ENCODE assay signal across 17 mouse cellular contexts in the genomic region with DNA sequence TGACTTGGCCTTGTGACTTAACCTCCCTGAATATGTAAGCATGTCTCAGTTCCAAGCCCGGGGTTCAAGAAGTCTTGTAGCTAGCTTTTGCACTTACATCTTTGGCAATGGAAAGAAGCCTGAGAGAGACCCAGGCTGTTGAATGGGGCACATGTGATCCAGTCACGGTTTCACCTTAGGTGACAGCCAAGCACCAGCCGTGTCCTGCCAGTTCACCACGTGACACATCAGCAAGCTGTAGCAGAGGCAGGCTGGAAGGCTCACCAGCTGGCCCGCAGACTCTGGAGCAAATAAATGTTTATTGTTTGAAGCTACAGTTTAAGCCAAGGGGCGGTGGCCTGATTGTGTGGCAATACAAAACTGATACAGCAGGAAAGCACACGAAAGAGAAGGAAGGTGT.
DNase-seq lines count a peak whose midpoint lies in the region; ATAC-seq lines count a peak whose summit lies in the region.
"Had no signal": no experiment of that assay in that cellular context is flagged by ENCODE, and none has a peak within 500 bp of the region (broad histone marks: within the 10 kb centered on the region; RNA-seq: fewer than 3 reads in every experiment).

No protein-coding gene starts in this region.

- peak; percentile 65 for DNase-seq in kidney, adult 18-20 months
- no peak for DNase-seq in kidney, postnatal 4 days
- peak; percentile 54 for DNase-seq in lung, postnatal 10 days
- DNase-seq in lung, postnatal 14 days = no peak
- no peak for DNase-seq in frontal cortex, postnatal 25 days (ENCODE audit: low spot score in 2 of 2)
- DNase-seq in layer of hippocampus, postnatal 36 days = no peak
- DNase-seq: B cell, adult 2 months; cerebellum, postnatal 36 days had no signal

- no peak overlapping the region for H3K4me3 ChIP-seq in kidney, embryonic 15.5 days (replicated peaks)
- H3K4me3 ChIP-seq: heart, embryonic 12.5 days; limb, embryonic 15.5 days; myocyte; neural tube, embryonic 15.5 days had no signal

- H3K9ac ChIP-seq in kidney, embryonic 15.5 days = no peak overlapping the region
- H3K9ac ChIP-seq: heart, embryonic 12.5 days; hindbrain, embryonic 14.5 days; limb, embryonic 15.5 days; neural tube, embryonic 15.5 days had no signal

- no peak for ATAC-seq in kidney, embryonic 15.5 days (replicated peaks; ENCODE audit: low FRiP score)
- ATAC-seq: forebrain, embryonic 14.5 days; intestine, embryonic 16.5 days had no signal

- H3K4me2 ChIP-seq in kidney, embryonic 15.5 days = no peak overlapping the region
- H3K4me2 ChIP-seq: heart, embryonic 12.5 days; hindbrain, embryonic 14.5 days; limb, embryonic 15.5 days; midbrain, embryonic 11.5 days; neural tube, embryonic 15.5 days had no signal

- peak overlapping the region; percentile 75; the same call in 1 of the 2 replicates for H3K27ac ChIP-seq in kidney, embryonic 15.5 days
- H3K27ac ChIP-seq: hindbrain, embryonic 14.5 days; limb, embryonic 15.5 days; neural tube, embryonic 15.5 days had no signal

- H3K4me1 ChIP-seq in kidney, embryonic 15.5 days = peaks cover 27% of the 10 kb centered on the region

- H3K9me3 ChIP-seq in kidney, embryonic 15.5 days (replicated peaks) = no peaks in the 10 kb centered on the region
- H3K9me3 ChIP-seq: heart, embryonic 12.5 days; limb, embryonic 15.5 days; neural tube, embryonic 15.5 days had no signal

- H3K27me3 ChIP-seq in kidney, embryonic 15.5 days = no peaks in the 10 kb centered on the region
- H3K27me3 ChIP-seq: neural tube, embryonic 15.5 days had no signal

- WGBS in kidney, embryonic 15.5 days = 81% methylated on average over 7 of the region's 7 CpGs

- no peaks in the 10 kb centered on the region for H3K36me3 ChIP-seq in kidney, embryonic 15.5 days
- H3K36me3 ChIP-seq: heart, embryonic 12.5 days; limb, embryonic 15.5 days; neural tube, embryonic 15.5 days had no signal

Comparison
In these comparisons a context has a peak if more than half of its experiments do, and no peak if none do; other contexts are left out.
1. DNase-seq: peak in kidney, adult 18-20 months (single experiment) and lung, postnatal 10 days (single experiment); none in kidney, postnatal 4 days (0 of 2), lung, postnatal 14 days (single experiment), frontal cortex, postnatal 25 days (0 of 2) and layer of hippocampus, postnatal 36 days (0 of 2).